Mouse (Mus musculus): ENCODE measurements around the gene Psmg3. TPM values are rescaled to one million over a fixed set of nuclear protein-coding genes. Genes with fewer than 3 reads are reported as not detected.
A peak's percentile ranks its signal among the peaks of the same experiment; 100 is the strongest.

Psmg3 gene
- polyA plus RNA-seq, 1 experiment from 2014 or later = 72.7 TPM

DNA sequence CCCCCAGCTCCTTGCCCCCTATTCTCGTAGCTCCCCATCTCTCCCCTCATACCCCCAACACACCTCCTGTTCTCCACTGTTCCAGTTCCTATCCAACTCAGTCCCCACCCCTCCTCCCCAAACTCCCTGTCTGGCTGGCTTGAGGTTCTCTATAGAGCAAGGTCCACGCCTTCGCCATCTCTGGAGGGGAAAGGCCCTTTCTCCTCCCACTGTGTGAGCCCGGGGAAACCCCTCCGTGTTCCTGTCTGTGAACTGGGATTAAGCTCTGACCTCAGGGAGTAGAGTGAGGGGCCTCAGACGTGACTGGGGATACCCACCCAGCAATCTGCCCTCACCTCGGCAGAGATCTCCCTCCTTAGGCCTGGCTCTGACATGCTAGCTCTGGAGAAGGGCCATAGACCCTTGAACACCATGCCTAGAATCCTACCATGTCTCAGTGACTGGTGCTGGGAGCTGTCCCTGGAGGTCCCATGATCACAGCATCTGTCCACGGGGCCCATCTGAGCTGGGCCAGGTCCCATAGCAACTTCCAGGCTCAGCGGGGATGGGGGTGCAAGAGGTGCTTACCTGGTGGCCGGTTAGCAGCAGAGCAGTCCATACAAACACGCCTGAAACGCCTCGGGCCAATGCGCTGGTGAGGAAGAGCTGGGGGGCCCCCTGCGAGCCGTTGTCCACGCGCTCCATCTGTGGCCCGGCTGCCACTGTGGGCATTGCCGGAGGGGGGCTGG, 14.1 kb downstream of the Psmg3 start:
- Histone ChIP-seq H3K27ac (ENCODE audit: low read length) (no peak overlapping the region), H3K9me3 (ENCODE audit: control insufficient read depth, low read depth, low read length) (no peaks in the 10 kb centered on the region), H3K4me3 (ENCODE audit: low read depth, low read length) (no peak overlapping the region), H3K36me3 (ENCODE audit: control insufficient read depth, insufficient read depth, low read length) (no peaks in the 10 kb centered on the region), H3K4me2 (replicated peaks; ENCODE audit: low read depth, low read length) (peak overlapping the region; percentile 6), H3K27me3 (ENCODE audit: control insufficient read depth, insufficient read depth, low read length) (0 out of 2 replicates have a peak, but pooled peaks cover 3% of the 10 kb centered on the region), H3K4me1 (ENCODE audit: control insufficient read depth, insufficient read depth, low read length) (no peaks in the 10 kb centered on the region), H3K9ac (replicated peaks; ENCODE audit: low read depth, low read length) (no peak overlapping the region)
- ATAC-seq (ENCODE audit: insufficient number of reproducible peaks, insufficient read depth, low FRiP score, low read depth) = no peak
- 62% methylated on average over 20 of the region's 20 CpGs for WGBS

DNA sequence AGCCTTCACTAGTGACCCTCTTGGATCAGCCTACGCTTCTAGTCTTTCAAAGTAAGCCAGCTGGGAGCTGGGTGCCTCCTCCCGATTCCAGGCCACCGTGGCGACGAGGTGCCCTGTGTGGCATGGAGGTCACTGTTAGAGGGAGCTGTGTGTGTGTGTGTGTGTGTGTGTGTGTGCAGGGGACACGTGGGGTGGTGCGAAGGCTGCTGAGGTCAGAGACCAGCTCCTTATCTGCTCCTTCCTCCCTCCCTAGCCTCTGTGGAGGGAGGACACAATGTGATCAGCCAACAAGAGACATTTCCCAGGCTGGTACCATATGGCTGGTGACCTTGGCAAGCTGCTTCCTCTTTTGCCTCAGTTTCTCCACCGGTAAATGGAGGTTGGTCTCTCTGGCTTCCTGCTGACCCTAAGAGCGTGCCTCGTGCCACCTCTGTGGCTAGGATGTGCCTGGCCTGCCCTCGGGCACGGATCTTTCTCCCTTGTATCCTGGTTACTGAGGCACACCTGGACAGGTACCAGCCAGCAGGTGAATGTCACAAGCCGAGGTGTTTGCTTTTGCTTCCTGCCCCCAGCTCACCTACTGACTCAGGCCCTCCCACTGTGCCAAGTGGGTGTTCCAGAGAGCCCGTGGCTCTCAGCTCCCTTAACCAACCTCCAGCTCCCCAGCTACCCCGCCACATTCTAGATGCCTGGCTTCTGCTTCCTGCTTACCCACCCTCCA, 14.8 kb downstream of the Psmg3 start:
- Histone ChIP-seq H3K4me2 (replicated peaks; ENCODE audit: low read depth, low read length) (no peak overlapping the region), H3K4me1 (ENCODE audit: control insufficient read depth, insufficient read depth, low read length) (no peaks in the 10 kb centered on the region), H3K9me3 (ENCODE audit: control insufficient read depth, low read depth, low read length) (no peaks in the 10 kb centered on the region), H3K27me3 (ENCODE audit: control insufficient read depth, insufficient read depth, low read length) (0 out of 2 replicates have a peak, but pooled peaks cover 3% of the 10 kb centered on the region), H3K36me3 (ENCODE audit: control insufficient read depth, insufficient read depth, low read length) (no peaks in the 10 kb centered on the region), H3K27ac (ENCODE audit: low read length) (no peak overlapping the region), H3K9ac (replicated peaks; ENCODE audit: low read depth, low read length) (no peak overlapping the region), H3K4me3 (ENCODE audit: low read depth, low read length) (no peak overlapping the region)
- 75% methylated on average over 15 of the region's 15 CpGs for WGBS
- no peak for ATAC-seq (ENCODE audit: insufficient number of reproducible peaks, insufficient read depth, low FRiP score, low read depth)

GRCm38 (mm10) chr5:139809397-139809796, 17.3 kb downstream of the Psmg3 start:
- Histone ChIP-seq H3K9ac (replicated peaks; ENCODE audit: low read depth, low read length) (no peak overlapping the region), H3K4me3 (ENCODE audit: low read depth, low read length) (no peak overlapping the region), H3K4me1 (ENCODE audit: control insufficient read depth, insufficient read depth, low read length) (no peaks in the 10 kb centered on the region), H3K36me3 (ENCODE audit: control insufficient read depth, insufficient read depth, low read length) (no peaks in the 10 kb centered on the region; the same call in 1 of the 2 replicates), H3K27ac (ENCODE audit: low read length) (no peak overlapping the region), H3K9me3 (ENCODE audit: control insufficient read depth, low read depth, low read length) (no peaks in the 10 kb centered on the region), H3K27me3 (ENCODE audit: control insufficient read depth, insufficient read depth, low read length) (0 out of 2 replicates have a peak, but pooled peaks cover 3% of the 10 kb centered on the region), H3K4me2 (replicated peaks; ENCODE audit: low read depth, low read length) (no peak overlapping the region)
- ATAC-seq (ENCODE audit: insufficient number of reproducible peaks, insufficient read depth, low FRiP score, low read depth) = no peak
- 64% methylated on average over 4 of the region's 4 CpGs for WGBS

GRCm38 (mm10) chr5:139805924-139806323, 20.8 kb downstream of the Psmg3 start:
- ATAC-seq (ENCODE audit: insufficient number of reproducible peaks, insufficient read depth, low FRiP score, low read depth) = no peak
- Histone ChIP-seq H3K4me1 (ENCODE audit: control insufficient read depth, insufficient read depth, low read length) (peaks cover 6% of the 10 kb centered on the region; the same call in 1 of the 2 replicates), H3K9ac (replicated peaks; ENCODE audit: low read depth, low read length) (no peak overlapping the region), H3K4me3 (ENCODE audit: low read depth, low read length) (no peak overlapping the region), H3K36me3 (ENCODE audit: control insufficient read depth, insufficient read depth, low read length) (peaks cover 2% of the 10 kb centered on the region), H3K4me2 (replicated peaks; ENCODE audit: low read depth, low read length) (no peak overlapping the region), H3K27ac (ENCODE audit: low read length) (no peak overlapping the region), H3K27me3 (ENCODE audit: control insufficient read depth, insufficient read depth, low read length) (no peaks in the 10 kb centered on the region), H3K9me3 (ENCODE audit: control insufficient read depth, low read depth, low read length) (no peaks in the 10 kb centered on the region)
- WGBS = 86% methylated on average over 8 of the region's 8 CpGs

DNA sequence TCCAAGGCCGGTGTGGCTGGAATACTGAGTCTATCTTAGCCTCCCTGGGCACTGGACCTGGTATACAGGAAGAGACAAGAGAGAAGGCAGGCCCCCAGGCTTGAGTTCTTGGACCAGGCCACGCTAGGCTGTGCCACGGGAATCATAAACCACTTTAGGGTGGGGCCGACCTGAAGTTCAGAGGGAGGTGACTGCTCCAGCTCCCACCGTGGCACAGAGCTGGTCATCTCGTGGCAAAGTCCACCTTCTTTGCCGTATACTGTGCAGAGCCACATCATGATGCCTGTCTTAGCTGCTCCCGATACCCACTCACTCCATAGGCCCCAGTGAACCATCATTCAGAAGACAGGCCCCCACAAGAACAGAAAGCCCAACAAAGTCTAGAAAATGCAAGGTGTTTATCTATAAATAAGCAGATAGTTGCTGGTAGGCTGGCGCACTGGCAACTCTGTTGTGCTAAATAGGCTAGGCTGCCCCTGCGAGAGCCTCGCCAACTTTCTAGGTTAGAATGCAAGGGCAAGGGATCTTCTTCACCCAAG, 22.0 kb downstream of the Psmg3 start:
- ATAC-seq (ENCODE audit: insufficient number of reproducible peaks, insufficient read depth, low FRiP score, low read depth) = peak; percentile 16; the same call in 1 of the 2 replicates
- no peak overlapping the region for H3K27ac ChIP-seq (ENCODE audit: low read length)
- H3K4me3 ChIP-seq (ENCODE audit: low read depth, low read length) = no peak overlapping the region
- peaks cover 13% of the 10 kb centered on the region for H3K36me3 ChIP-seq (ENCODE audit: control insufficient read depth, insufficient read depth, low read length)
- H3K9ac ChIP-seq (replicated peaks; ENCODE audit: low read depth, low read length) = no peak overlapping the region
- H3K27me3 ChIP-seq (ENCODE audit: control insufficient read depth, insufficient read depth, low read length) = no peaks in the 10 kb centered on the region
- 89% methylated on average over 11 of the region's 11 CpGs for WGBS
- H3K9me3 ChIP-seq (ENCODE audit: control insufficient read depth, low read depth, low read length) = no peaks in the 10 kb centered on the region
- H3K4me2 ChIP-seq (replicated peaks; ENCODE audit: low read depth, low read length) = no peak overlapping the region
- peaks cover 6% of the 10 kb centered on the region; the same call in 1 of the 2 replicates for H3K4me1 ChIP-seq (ENCODE audit: control insufficient read depth, insufficient read depth, low read length)

DNA sequence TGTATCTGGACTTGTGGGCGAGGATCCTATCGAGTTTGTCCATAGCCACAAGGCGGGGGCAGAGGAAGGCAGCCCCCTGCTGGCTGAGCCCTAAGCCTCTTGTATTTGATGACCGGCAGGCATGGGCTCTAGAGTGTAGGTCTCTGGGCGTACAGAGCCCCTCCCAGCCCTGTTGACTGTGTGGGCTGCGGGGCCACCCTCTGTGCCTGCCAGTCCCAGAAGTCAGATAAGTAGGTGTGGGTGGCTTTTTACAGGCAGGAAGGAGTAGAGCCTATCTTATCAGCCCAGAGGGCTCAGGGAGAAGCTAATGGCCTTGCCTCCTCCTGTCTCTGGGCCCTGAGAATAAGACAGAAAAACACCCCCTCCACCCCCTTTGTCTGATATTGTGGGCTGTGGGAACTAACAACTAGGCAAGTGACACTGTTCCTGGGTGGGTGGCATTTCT, 22.6 kb downstream of the Psmg3 start:
- Histone ChIP-seq H3K9me3 (ENCODE audit: control insufficient read depth, low read depth, low read length) (no peaks in the 10 kb centered on the region), H3K36me3 (ENCODE audit: control insufficient read depth, insufficient read depth, low read length) (peaks cover 13% of the 10 kb centered on the region), H3K27me3 (ENCODE audit: control insufficient read depth, insufficient read depth, low read length) (no peaks in the 10 kb centered on the region), H3K27ac (ENCODE audit: low read length) (peak overlapping the region; percentile 58; the same call in 1 of the 2 replicates), H3K4me1 (ENCODE audit: control insufficient read depth, insufficient read depth, low read length) (peaks cover 6% of the 10 kb centered on the region; the same call in 1 of the 2 replicates), H3K4me3 (ENCODE audit: low read depth, low read length) (no peak overlapping the region), H3K9ac (replicated peaks; ENCODE audit: low read depth, low read length) (no peak overlapping the region), H3K4me2 (replicated peaks; ENCODE audit: low read depth, low read length) (peak overlapping the region; percentile 18; the same call in 1 of the 2 replicates)
- ATAC-seq (ENCODE audit: insufficient number of reproducible peaks, insufficient read depth, low FRiP score, low read depth) = peak; percentile 90
- WGBS = 14% methylated on average over 6 of the region's 6 CpGs

GRCm38 (mm10) chr5:139803601-139804102, 23.0 kb downstream of the Psmg3 start:
- Histone ChIP-seq H3K9ac (replicated peaks; ENCODE audit: low read depth, low read length) (no peak overlapping the region), H3K4me2 (replicated peaks; ENCODE audit: low read depth, low read length) (peak overlapping the region; percentile 18; the same call in 1 of the 2 replicates), H3K9me3 (ENCODE audit: control insufficient read depth, low read depth, low read length) (no peaks in the 10 kb centered on the region), H3K27me3 (ENCODE audit: control insufficient read depth, insufficient read depth, low read length) (no peaks in the 10 kb centered on the region), H3K4me1 (ENCODE audit: control insufficient read depth, insufficient read depth, low read length) (peaks cover 6% of the 10 kb centered on the region; the same call in 1 of the 2 replicates), H3K4me3 (ENCODE audit: low read depth, low read length) (no peak overlapping the region), H3K36me3 (ENCODE audit: control insufficient read depth, insufficient read depth, low read length) (peaks cover 13% of the 10 kb centered on the region), H3K27ac (ENCODE audit: low read length) (peak overlapping the region; percentile 58; the same call in 1 of the 2 replicates)
- peak; percentile 51; the same call in 1 of the 2 replicates for ATAC-seq (ENCODE audit: insufficient number of reproducible peaks, insufficient read depth, low FRiP score, low read depth)
- WGBS = 10% methylated on average over 12 of the region's 12 CpGs

- no peak overlapping the region for H3K4me3 ChIP-seq (ENCODE audit: low read depth, low read length)
- H3K4me1 ChIP-seq (ENCODE audit: control insufficient read depth, insufficient read depth, low read length) = peaks cover 11% of the 10 kb centered on the region
- H3K36me3 ChIP-seq (ENCODE audit: control insufficient read depth, insufficient read depth, low read length) = peaks cover 13% of the 10 kb centered on the region
- no peaks in the 10 kb centered on the region for H3K9me3 ChIP-seq (ENCODE audit: control insufficient read depth, low read depth, low read length)
- H3K27ac ChIP-seq (ENCODE audit: low read length) = no peak overlapping the region
- no peak for ATAC-seq (ENCODE audit: insufficient number of reproducible peaks, insufficient read depth, low FRiP score, low read depth)
- H3K9ac ChIP-seq (replicated peaks; ENCODE audit: low read depth, low read length) = no peak overlapping the region
- no peak overlapping the region for H3K4me2 ChIP-seq (replicated peaks; ENCODE audit: low read depth, low read length)
- 81% methylated on average over 8 of the region's 8 CpGs for WGBS
- no peaks in the 10 kb centered on the region for H3K27me3 ChIP-seq (ENCODE audit: control insufficient read depth, insufficient read depth, low read length)
Measured at GRCm38 (mm10) chr5:139803165-139803564, 23.5 kb downstream of the Psmg3 start.
